Comparison of ENCODE assay signal across 13 mouse cellular contexts in the genomic region with DNA sequence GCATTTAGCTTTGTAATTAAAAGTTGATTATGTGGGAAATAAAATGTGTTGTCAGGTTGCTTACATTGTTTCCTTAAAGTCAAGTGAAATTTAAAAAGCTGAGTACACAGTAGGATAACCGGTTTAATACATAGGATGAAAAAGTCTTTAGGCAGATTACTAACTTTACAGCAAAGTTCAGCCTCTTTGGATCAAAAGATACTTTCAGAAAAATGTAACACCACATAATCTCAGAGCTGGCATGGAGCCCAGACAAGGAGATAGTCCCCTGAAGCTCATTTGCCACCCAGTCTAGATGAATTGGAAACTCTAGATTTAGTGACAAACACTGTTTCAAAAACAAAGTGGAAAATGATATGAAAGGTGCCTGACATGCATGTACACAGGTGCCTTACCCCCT.
"Had no signal": no experiment of that assay in that cellular context is flagged by ENCODE, and none has a peak within 500 bp of the region (broad histone marks: within the 10 kb centered on the region; RNA-seq: fewer than 3 reads in every experiment).

No protein-coding gene starts in this region.

- ATAC-seq: inflammation-experienced regulatory T-cells, adult 6 months; intestine, postnatal 0 days; liver, postnatal 0 days; midbrain, embryonic 13.5 days had no signal

- H3K27ac ChIP-seq: limb, embryonic 12.5 days; liver, embryonic 13.5 days; macrophage; midbrain, embryonic 13.5 days; neural tube, embryonic 15.5 days had no signal

- H3K4me3 ChIP-seq: limb, embryonic 12.5 days; liver, embryonic 13.5 days; midbrain, embryonic 13.5 days; myocyte; neural tube, embryonic 15.5 days had no signal

- H3K9ac ChIP-seq: limb, embryonic 12.5 days; liver, embryonic 13.5 days; liver, postnatal 0 days; midbrain, embryonic 13.5 days; neural tube, embryonic 15.5 days had no signal

- H3K36me3 ChIP-seq: limb, embryonic 12.5 days; liver, embryonic 13.5 days; midbrain, embryonic 13.5 days; neural tube, embryonic 15.5 days had no signal

- DNase-seq: kidney, adult 8-10 months; kidney, postnatal 25 days; liver; liver, embryonic 13.5 days; liver, postnatal 0 days; thymus, postnatal 36 days had no signal

- H3K4me1 ChIP-seq: limb, embryonic 12.5 days; liver, embryonic 13.5 days; midbrain, embryonic 13.5 days; neural tube, embryonic 15.5 days had no signal

- H3K9me3 ChIP-seq: limb, embryonic 12.5 days; liver, embryonic 13.5 days; midbrain, embryonic 13.5 days; neural tube, embryonic 15.5 days had no signal

- H3K27me3 ChIP-seq: limb, embryonic 12.5 days; liver, embryonic 13.5 days; midbrain, embryonic 13.5 days; neural tube, embryonic 15.5 days had no signal

- H3K4me2 ChIP-seq: limb, embryonic 12.5 days; liver, embryonic 13.5 days; midbrain, embryonic 13.5 days; neural tube, embryonic 15.5 days had no signal
